Mouse (Mus musculus) lung, adult 2 months (tissue): ENCODE measurements at regions not wholly inside any gene's neighbourhood (a gene's known extent, or its start where the extent isn't known, plus 50 kb on each side); places are given as distances from the start of the nearest gene placed in this dataset.

Experiments
- CTCF ChIP-seq: fragments of 200-500 bp; IDR thresholded peaks from 2 replicates; pipeline ENCODE4 v1.5.1; 2011; ENCODE audit warnings: mild to moderate bottlenecking, low read length, control low read depth; ENCODE audit not compliant: insufficient read depth
- POLR2A ChIP-seq: fragments of 200-500 bp; IDR thresholded peaks from 2 replicates; pipeline ENCODE4 v1.6.1; 2011; ENCODE audit warnings: low read depth, mild to moderate bottlenecking, control low read depth, low read length, borderline replicate concordance; ENCODE audit errors: extremely low read depth

GRCm38 (mm10) chr13:71075916-71076315 is 234.3 kb upstream of the Adamts16 start:
- TF ChIP-seq CTCF = no peak
- no peak for TF ChIP-seq POLR2A
